Mouse (Mus musculus): ENCODE data around the gene Iscu.

Gene Iscu

GRCm38 (mm10) chr5:113814111-113815040, 41.8 kb downstream of the Iscu start:
- DNase-seq (ENCODE audit: low spot score in 2 of 2), result no peak

- no peak for DNase-seq (ENCODE audit: low spot score in 2 of 2)
Observed at GRCm38 (mm10) chr5:113815041-113815389, 42.5 kb downstream of the Iscu start.

- peak; percentile 65 to 90 for DNase-seq (ENCODE audit: low spot score in 2 of 2)
Observed at GRCm38 (mm10) chr5:113815638-113816152, 43.1 kb downstream of the Iscu start.

- DNase-seq (ENCODE audit: low spot score in 2 of 2), result no peak
Observed at GRCm38 (mm10) chr5:113818572-113818971, 46.0 kb downstream of the Iscu start.

GRCm38 (mm10) chr5:113824228-113824627, 51.7 kb downstream of the Iscu start:
- DNase-seq (ENCODE audit: low spot score in 2 of 2), result no peak

GRCm38 (mm10) chr5:113825558-113825957, 53.0 kb downstream of the Iscu start:
- DNase-seq (ENCODE audit: low spot score in 2 of 2), result no peak

- DNase-seq (ENCODE audit: low spot score in 2 of 2), result no peak
Observed at GRCm38 (mm10) chr5:113826619-113827018, 54.1 kb downstream of the Iscu start.
